Mouse (Mus musculus) CH12.LX (cell line): ENCODE measurements around the gene Diras2. TPM values are rescaled to one million over a fixed set of nuclear protein-coding genes. Genes with fewer than 3 reads are reported as not detected.

Experiments used
- DNase-seq: peaks from one replicate; pipeline ENCODE4 v3.0.0-alpha.2; 2013; ENCODE audit errors: extremely low read depth
- H3K27ac ChIP-seq: 2 replicates; pipeline ENCODE4 v1.5.1; 2012; ENCODE audit warnings: low read depth, mild to moderate bottlenecking, control low read depth, moderate library complexity; ENCODE audit not compliant: insufficient read depth
- H3K27me3 ChIP-seq: replicated peaks from 2 replicates; pipeline ENCODE3; 2012; ENCODE audit warnings: inconsistent platforms
- H3K36me3 ChIP-seq, 2 experiments: replicated peaks in 1 of 2; 2 replicates each; pipeline versions ENCODE3 to v1.6.1; 2012; ENCODE audit warnings: inconsistent platforms in 1 of 2, low read length in 1 of 2, mild to moderate bottlenecking in 1 of 2, mixed read lengths in 1 of 2, moderate library complexity in 1 of 2; ENCODE audit not compliant: control insufficient read depth in 1 of 2, insufficient read depth in 1 of 2
- H3K4me1 ChIP-seq, 2 experiments: 2 replicates each; pipeline ENCODE4 v1.6.1; 2012; ENCODE audit warnings: inconsistent platforms in 1 of 2, moderate library complexity in 1 of 2; ENCODE audit not compliant: insufficient read depth in 2 of 2, control insufficient read depth in 1 of 2
- H3K4me2 ChIP-seq: 2 replicates; pipeline ENCODE4 v1.6.1; 2012; ENCODE audit warnings: low read depth, mild to moderate bottlenecking, control low read depth; ENCODE audit not compliant: poor library complexity, insufficient read depth, severe bottlenecking
- H3K4me3 ChIP-seq, 3 experiments: fragments of 150-350 bp in 1 of 3; sonication (generic) in 1 of 3; replicated peaks in 1 of 3; 2 replicates each; pipeline versions ENCODE3 to v1.5.1; 2011 to 2012; ENCODE audit warnings: low read depth in 2 of 3, low read length in 2 of 3, mild to moderate bottlenecking in 2 of 3, moderate library complexity in 2 of 3, control low read depth in 1 of 3, improper control_type of control experiment in 1 of 3, inconsistent platforms in 1 of 3, mixed read lengths in 1 of 3; ENCODE audit not compliant: poor library complexity in 1 of 3
- H3K79me2 ChIP-seq: replicated peaks from 2 replicates; pipeline ENCODE4 v1.6.1; 2012; ENCODE audit warnings: mild to moderate bottlenecking, moderate library complexity; ENCODE audit not compliant: control insufficient read depth, poor library complexity, insufficient read depth, severe bottlenecking; ENCODE audit errors: extremely low read depth
- H3K9ac ChIP-seq: 2 replicates; pipeline ENCODE4 v1.6.1; 2012; ENCODE audit warnings: low read depth, mild to moderate bottlenecking, control low read depth, moderate library complexity; ENCODE audit not compliant: insufficient read depth
- H3K9me3 ChIP-seq: replicated peaks from 2 replicates; pipeline ENCODE3; 2012; ENCODE audit warnings: low read length, inconsistent platforms, mixed read lengths
- BHLHE40 ChIP-seq: IDR thresholded peaks from 2 replicates; pipeline ENCODE4 v1.6.1; 2011; ENCODE audit warnings: mild to moderate bottlenecking, low read depth, low read length, improper control_type of control experiment
- ELF1 ChIP-seq: IDR thresholded peaks from 2 replicates; pipeline ENCODE4 v1.6.1; 2014; ENCODE audit warnings: low read depth, mild to moderate bottlenecking, inconsistent platforms, low read length, improper control_type of control experiment
- EP300 ChIP-seq: IDR thresholded peaks from 2 replicates; pipeline ENCODE4 v1.6.1; 2011; ENCODE audit warnings: low read length, improper control_type of control experiment
- ETS1 ChIP-seq: conservative IDR thresholded peaks from 2 replicates; pipeline ENCODE4 v1.6.1; 2012; ENCODE audit warnings: low read depth, mild to moderate bottlenecking, inconsistent platforms, low read length, improper control_type of control experiment, moderate library complexity
- HCFC1 ChIP-seq: IDR thresholded peaks from 2 replicates; pipeline ENCODE4 v1.6.1; 2012; ENCODE audit warnings: low read depth, mild to moderate bottlenecking, inconsistent platforms, low read length, improper control_type of control experiment
- IRF4 ChIP-seq: IDR thresholded peaks from 2 replicates; pipeline ENCODE4 v1.6.1; 2014; ENCODE audit warnings: low read depth, mild to moderate bottlenecking, inconsistent platforms, low read length, improper control_type of control experiment
- KAT2A ChIP-seq: IDR thresholded peaks from 2 replicates; pipeline ENCODE4 v1.6.1; 2012; ENCODE audit warnings: low read length, improper control_type of control experiment, inconsistent platforms; ENCODE audit not compliant: insufficient replicate concordance
- MAX ChIP-seq: IDR thresholded peaks from 2 replicates; pipeline ENCODE4 v1.6.1; 2011; ENCODE audit warnings: low read length, improper control_type of control experiment
- MAZ ChIP-seq: IDR thresholded peaks from 2 replicates; pipeline ENCODE4 v1.6.1; 2012; ENCODE audit warnings: low read depth, mild to moderate bottlenecking, inconsistent platforms, low read length, improper control_type of control experiment, moderate library complexity
- MEF2A ChIP-seq: IDR thresholded peaks from 2 replicates; pipeline ENCODE4 v1.6.1; 2014; ENCODE audit warnings: low read depth, mild to moderate bottlenecking, inconsistent platforms, low read length, improper control_type of control experiment, borderline replicate concordance
- MYC ChIP-seq: IDR thresholded peaks from 2 replicates; pipeline ENCODE4 v1.6.1; 2011; ENCODE audit warnings: low read depth, mild to moderate bottlenecking, improper control_type of control experiment, low read length
- NELFE ChIP-seq: IDR thresholded peaks from 2 replicates; pipeline ENCODE4 v1.6.1; 2011; ENCODE audit warnings: low read depth, low read length, improper control_type of control experiment
- NRF1 ChIP-seq: IDR thresholded peaks from 2 replicates; pipeline ENCODE4 v1.6.1; 2014; ENCODE audit warnings: low read depth, mild to moderate bottlenecking, inconsistent platforms, low read length, improper control_type of control experiment, moderate library complexity
- RAD21 ChIP-seq: IDR thresholded peaks from 2 replicates; pipeline ENCODE4 v1.6.1; 2011; ENCODE audit warnings: low read depth, mild to moderate bottlenecking, low read length, improper control_type of control experiment, moderate library complexity
- TBP ChIP-seq: conservative IDR thresholded peaks from 2 replicates; pipeline ENCODE4 v1.6.1; 2011; ENCODE audit warnings: low read depth, low read length, improper control_type of control experiment
- TCF12 ChIP-seq: IDR thresholded peaks from 2 replicates; pipeline ENCODE4 v1.6.1; 2014; ENCODE audit warnings: low read depth, mild to moderate bottlenecking, inconsistent platforms, low read length, improper control_type of control experiment
- ZKSCAN1 ChIP-seq: IDR thresholded peaks from 2 replicates; pipeline ENCODE4 v1.6.1; 2012; ENCODE audit warnings: low read depth, inconsistent platforms, low read length, improper control_type of control experiment, borderline replicate concordance
- ZNF384 ChIP-seq: IDR thresholded peaks from 2 replicates; pipeline ENCODE4 v1.6.1; 2012; ENCODE audit warnings: low read depth, low read length, improper control_type of control experiment, inconsistent platforms
- dilution Hi-C: fragments of 300-500 bp; cut with MboI; formaldehyde crosslinking; loops from 2 replicates; pipeline ENCODE4 v1.14.3; 2020; ENCODE audit warnings: low sequenced_read_pairs; ENCODE audit not compliant: extremely low pct_unique_long_range_greater_than_20kb, extremely low pct_ligation_motif_present
- in situ Hi-C: fragments of 300-500 bp; cut with MboI; formaldehyde crosslinking; loops from 3 replicates; pipeline ENCODE4 v1.14.3; 2019; ENCODE audit warnings: low sequenced_read_pairs, low pct_ligation_motif_present, low pct_unique_long_range_greater_than_20kb, mixed read lengths
- polyA plus RNA-seq: library from polyadenylated mRNA; unstranded; fragments of >175 nt; gene quantifications from 2 replicates; pipeline ENCODE4 v1.2.1, GENCODE M21; 2012; ENCODE audit warnings: low read depth; ENCODE audit not compliant: insufficient read length
- total RNA-seq, 2 experiments: library from RNA; depleted of rRNA; stranded (reverse); fragments of 300-350 nt in 1 of 2; fragments of >200 nt in 1 of 2; gene quantifications; 2 replicates each; pipeline ENCODE4 v1.2.3; 2012 to 2014

Gene Diras2
- total and polyA plus RNA-seq, 3 experiments, result 2.8 to 8.5 (median 3.9) TPM

DNA sequence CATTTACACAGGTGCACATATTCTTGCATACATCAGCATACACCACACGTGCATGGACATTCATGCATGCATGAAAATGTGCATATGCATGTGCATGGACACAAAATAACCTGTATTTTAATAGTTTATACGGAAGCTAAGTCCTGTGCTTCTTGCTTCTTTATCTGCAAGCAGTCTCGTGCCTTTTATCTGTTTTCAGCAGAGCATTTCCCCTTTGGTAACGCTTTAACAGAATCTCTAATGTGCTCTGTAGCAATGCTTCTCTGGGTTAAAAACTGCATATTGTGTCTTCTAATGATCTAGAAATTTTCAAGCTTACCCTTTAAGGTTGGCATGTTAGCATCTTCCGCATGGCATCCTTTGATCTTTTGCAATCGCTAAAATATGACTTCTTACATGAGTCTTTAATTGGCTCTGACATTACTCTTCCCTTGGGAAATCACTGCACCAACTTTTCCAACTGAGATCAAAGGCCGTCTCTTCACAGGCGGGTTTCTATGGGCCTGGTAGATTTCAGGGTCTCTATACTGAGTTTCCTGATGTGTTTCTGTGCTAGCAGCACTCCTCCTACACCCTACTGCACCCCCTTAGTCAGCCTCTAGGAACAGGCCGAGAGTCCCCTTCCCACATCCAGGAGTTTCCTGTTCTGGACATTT is 21.9 kb upstream of the Diras2 start:
- no peak overlapping the region for H3K4me2 ChIP-seq
- peaks cover 0 to 14% of the 10 kb centered on the region in 2 experiments; a peak in 2 of 4 replicates for H3K4me1 ChIP-seq
- in situ Hi-C loops (loop anchor here (25.0 kb wide), 1 partner anchor 716 kb away; the partner anchor contains the start of gene Gadd45g), dilution Hi-C loops (no loop called here)
- no peaks in the 10 kb centered on the region for H3K27me3 ChIP-seq
- no peaks in the 10 kb centered on the region for H3K79me2 ChIP-seq
- H3K36me3 ChIP-seq, result peaks cover 0 to 10% of the 10 kb centered on the region in 2 experiments
- H3K27ac ChIP-seq, result no peak overlapping the region
- H3K9me3 ChIP-seq, result no peaks in the 10 kb centered on the region
- no peak overlapping the region for H3K9ac ChIP-seq
- DNase-seq, result no peak
- TF ChIP-seq MEF2A (no peak), ELF1 (no peak), MAX (no peak)
- no peak overlapping the region for H3K4me3 ChIP-seq

DNA sequence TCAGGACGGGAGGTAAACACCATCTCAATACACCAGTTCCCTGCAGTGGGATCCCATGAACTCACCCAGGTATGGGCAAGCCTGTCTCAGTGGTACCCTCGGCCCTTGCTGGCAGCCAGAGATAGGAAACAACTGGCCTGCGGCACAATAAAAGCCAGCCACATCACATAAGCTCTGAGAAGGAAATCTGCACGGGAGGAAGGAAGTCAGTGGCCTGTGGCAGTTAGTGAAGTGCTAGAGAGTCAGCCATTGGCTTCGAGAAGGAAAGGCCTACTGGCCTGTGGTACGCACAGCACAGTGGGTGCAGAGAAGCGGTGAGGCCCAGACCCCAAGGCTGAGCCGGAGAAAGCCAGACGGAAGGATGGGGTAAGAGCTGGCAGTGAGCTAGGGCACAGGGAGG is 20.2 kb upstream of the Diras2 start:
- dilution Hi-C loops (no loop called here), in situ Hi-C loops (loop anchor here (25.0 kb wide), 1 partner anchor 714 kb away; the partner anchor contains the start of gene Gadd45g)
- Histone ChIP-seq H3K79me2 (no peaks in the 10 kb centered on the region), H3K4me2 (no peak overlapping the region), H3K9me3 (no peaks in the 10 kb centered on the region), H3K4me3 (no peak overlapping the region), H3K4me1 (peaks cover 0 to 14% of the 10 kb centered on the region in 2 experiments; a peak in 2 of 4 replicates), H3K36me3 (peaks cover 0 to 10% of the 10 kb centered on the region in 2 experiments), H3K27me3 (no peaks in the 10 kb centered on the region), H3K27ac (no peak overlapping the region), H3K9ac (no peak overlapping the region)
- TF ChIP-seq TBP (no peak), NRF1 (no peak), HCFC1 (no peak), IRF4 (no peak), MAZ (no peak), EP300 (no peak), ZNF384 (no peak), ZKSCAN1 (no peak), TCF12 (no peak), ETS1 (no peak), RAD21 (no peak), NELFE (no peak), MYC (no peak), BHLHE40 (no peak), KAT2A (no peak)
- no peak for DNase-seq
